Mouse (Mus musculus) olfactory bulb, adult 2 months (tissue): Measurements from ENCODE around the gene Otub1.

Experiments
- CTCF ChIP-seq: fragments of 200-500 bp; IDR thresholded peaks from 2 replicates; pipeline ENCODE4 v1.5.1; 2012; ENCODE audit warnings: low read depth, mild to moderate bottlenecking, low read length, moderate library complexity; ENCODE audit not compliant: insufficient read depth
- POLR2A ChIP-seq: fragments of 200-500 bp; IDR thresholded peaks from 2 replicates; pipeline ENCODE4 v1.6.1; 2012; ENCODE audit warnings: mild to moderate bottlenecking, low read depth, low read length, moderate library complexity; ENCODE audit not compliant: insufficient read depth

DNA sequence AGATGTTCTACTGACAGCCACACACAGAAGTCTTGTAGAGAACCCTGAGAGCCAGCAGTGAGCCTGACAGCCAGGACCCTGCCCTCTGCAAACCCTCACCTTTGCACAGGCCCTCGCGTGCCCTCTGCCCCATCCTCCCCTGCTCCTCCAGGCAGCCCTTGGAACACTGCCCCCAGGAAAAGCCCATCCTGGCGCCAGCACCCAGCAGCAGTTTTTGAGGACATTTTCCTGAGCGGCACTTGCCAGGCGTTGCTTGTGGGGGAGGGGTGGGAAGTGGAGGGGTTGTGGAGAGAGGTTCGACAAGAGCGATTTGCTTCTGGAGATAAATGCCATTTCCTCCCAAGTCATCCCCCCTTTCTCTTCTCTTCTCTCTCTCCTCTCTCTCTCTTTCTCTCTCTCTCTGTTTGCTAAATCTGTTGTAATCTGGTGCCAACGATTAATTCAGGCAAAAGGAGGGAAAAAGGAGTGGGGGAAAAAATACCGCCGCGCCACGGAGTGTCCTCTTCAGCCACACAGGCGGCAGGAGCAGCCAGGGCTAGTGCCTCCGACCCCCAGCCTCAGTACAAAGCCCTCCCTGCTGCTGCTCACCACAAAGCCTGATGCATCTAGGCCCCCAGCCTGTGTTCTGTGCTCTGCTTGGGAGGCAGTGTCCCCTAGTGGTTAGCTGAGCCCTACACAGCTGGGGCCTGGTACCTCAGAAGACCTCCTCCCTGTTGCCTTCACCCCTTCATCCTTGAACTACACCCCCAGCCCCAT is 45.8 kb downstream of the Otub1 start:
- TF ChIP-seq CTCF (peak; percentile 57; the same call in 1 of the 2 replicates), POLR2A (no peak)
